Mouse (Mus musculus): ENCODE results near the gene Ccsap. TPM values are rescaled to one million over a fixed set of nuclear protein-coding genes. Genes with fewer than 3 reads are reported as not detected.

Gene Ccsap
- polyA plus RNA-seq, 1 experiment from 2014 or later: 11.7 TPM

DNA sequence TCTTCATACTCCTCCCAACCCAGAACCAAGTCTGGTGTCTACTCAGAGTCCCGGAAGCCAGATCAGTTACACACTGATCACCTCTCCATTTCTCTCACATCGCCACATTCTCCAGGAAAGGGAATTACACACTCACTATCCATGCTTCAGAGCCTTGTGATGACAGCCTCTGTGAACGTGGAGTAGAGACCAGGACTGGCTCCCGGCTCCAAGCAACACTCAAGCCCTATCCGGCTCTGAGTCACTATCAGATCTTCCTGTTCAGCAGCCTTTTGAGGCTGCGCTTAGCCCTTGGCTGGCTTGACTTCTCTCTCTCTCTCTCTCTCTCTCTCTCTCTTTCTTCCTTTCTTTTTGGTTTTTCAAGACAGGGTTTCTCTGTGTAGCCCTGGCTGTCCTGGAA is 13.4 kb upstream of the Ccsap start:
- H3K4me2 ChIP-seq: no peak overlapping the region
- H3K36me3 ChIP-seq (replicated peaks): no peaks in the 10 kb centered on the region
- WGBS: 86% methylated on average over 6 of the region's 6 CpGs
- ATAC-seq (ENCODE audit: low FRiP score): no peak
- H3K9me3 ChIP-seq: no peaks in the 10 kb centered on the region
- no peaks in the 10 kb centered on the region for H3K4me1 ChIP-seq
- no peak overlapping the region for H3K4me3 ChIP-seq (replicated peaks)
- H3K9ac ChIP-seq: no peak overlapping the region
- no peaks in the 10 kb centered on the region for H3K27me3 ChIP-seq
- H3K27ac ChIP-seq: no peak overlapping the region

DNA sequence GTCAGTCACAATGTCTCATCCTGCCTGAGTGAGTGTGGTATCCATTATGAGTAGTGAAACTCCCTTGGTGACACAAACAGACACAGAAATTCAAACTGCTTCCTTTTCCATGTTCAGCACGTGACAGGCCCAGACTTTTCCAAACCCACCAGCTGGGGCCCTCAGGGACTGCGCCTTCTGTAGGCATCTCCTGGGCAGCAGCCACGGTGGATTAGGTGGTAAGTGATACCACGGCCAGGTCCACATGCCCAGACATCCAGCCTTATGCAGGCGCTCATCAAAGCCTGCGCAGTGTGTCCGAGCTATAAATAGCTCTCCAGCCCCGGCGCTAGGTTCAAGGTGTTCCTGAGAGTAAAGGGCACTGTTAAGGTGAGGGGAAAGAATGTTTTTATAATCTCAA is 12.0 kb upstream of the Ccsap start:
- Histone ChIP-seq H3K27ac (no peak overlapping the region), H3K4me2 (no peak overlapping the region), H3K9ac (no peak overlapping the region), H3K36me3 (replicated peaks) (no peaks in the 10 kb centered on the region), H3K9me3 (no peaks in the 10 kb centered on the region), H3K4me3 (replicated peaks) (no peak overlapping the region), H3K27me3 (no peaks in the 10 kb centered on the region), H3K4me1 (peaks cover 3% of the 10 kb centered on the region)
- no peak for ATAC-seq (ENCODE audit: low FRiP score)
- 85% methylated on average over 9 of the region's 9 CpGs for WGBS

DNA sequence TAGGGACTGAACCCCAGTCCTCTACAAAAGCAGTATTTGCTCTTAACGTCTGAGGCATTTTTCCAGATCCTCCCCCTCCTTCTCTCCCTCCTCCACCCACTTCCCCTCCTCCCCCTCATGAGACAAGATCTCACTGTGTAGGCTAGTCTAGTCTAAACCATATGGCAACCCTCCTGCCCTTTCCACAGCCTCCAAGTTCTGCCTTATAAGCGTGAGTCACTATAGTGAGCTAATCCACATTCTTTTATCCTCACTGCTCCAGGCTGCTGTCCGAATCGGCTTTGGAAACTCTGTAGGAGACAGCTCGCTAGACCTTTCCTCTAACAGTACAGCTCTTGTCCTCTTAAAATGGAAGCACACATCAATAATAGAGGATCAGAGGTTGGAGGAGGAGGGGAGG is 7.0 kb upstream of the Ccsap start:
- Histone ChIP-seq H3K9me3 (no peaks in the 10 kb centered on the region), H3K9ac (no peak overlapping the region)
- 18% methylated on average over 5 of the region's 5 CpGs for WGBS

DNA sequence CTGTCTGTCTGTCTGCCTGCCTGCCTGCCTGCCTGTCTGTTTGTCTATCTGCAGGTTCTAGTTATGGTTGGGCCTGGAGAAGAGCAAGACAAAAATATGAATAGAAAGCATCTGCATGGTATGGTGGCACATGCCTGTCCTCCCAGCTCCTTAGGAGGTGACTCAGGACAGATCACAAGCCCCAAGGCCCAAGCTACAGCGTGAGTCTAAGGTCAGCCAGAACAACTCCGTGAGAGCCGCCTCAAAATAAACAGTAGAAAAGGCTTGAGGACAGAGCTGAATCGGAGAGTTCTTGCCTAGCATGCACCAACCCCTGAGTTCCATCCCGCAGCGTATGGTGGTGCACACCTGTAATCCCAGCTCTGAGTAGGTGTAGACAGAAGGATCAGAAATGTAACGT is 5.8 kb upstream of the Ccsap start:
- H3K9me3 ChIP-seq: no peaks in the 10 kb centered on the region
- H3K9ac ChIP-seq: no peak overlapping the region
- 84% methylated on average over 7 of the region's 7 CpGs for WGBS
- H3K4me1 ChIP-seq: peaks cover 10% of the 10 kb centered on the region
- H3K27me3 ChIP-seq: peaks cover 24% of the 10 kb centered on the region
- no peak for ATAC-seq (ENCODE audit: low FRiP score)
- no peak overlapping the region for H3K27ac ChIP-seq
- no peak overlapping the region for H3K4me3 ChIP-seq (replicated peaks)
- no peak overlapping the region for H3K4me2 ChIP-seq
- H3K36me3 ChIP-seq (replicated peaks): no peaks in the 10 kb centered on the region

More for the DNA sequence above, 7.0 kb upstream of the Ccsap start:
- H3K27ac ChIP-seq: no peak overlapping the region
- ATAC-seq (ENCODE audit: low FRiP score): no peak
- H3K36me3 ChIP-seq (replicated peaks): no peaks in the 10 kb centered on the region
- H3K4me3 ChIP-seq (replicated peaks): no peak overlapping the region
- no peak overlapping the region for H3K4me2 ChIP-seq
- peaks cover 10% of the 10 kb centered on the region for H3K4me1 ChIP-seq
- peaks cover 15% of the 10 kb centered on the region for H3K27me3 ChIP-seq

DNA sequence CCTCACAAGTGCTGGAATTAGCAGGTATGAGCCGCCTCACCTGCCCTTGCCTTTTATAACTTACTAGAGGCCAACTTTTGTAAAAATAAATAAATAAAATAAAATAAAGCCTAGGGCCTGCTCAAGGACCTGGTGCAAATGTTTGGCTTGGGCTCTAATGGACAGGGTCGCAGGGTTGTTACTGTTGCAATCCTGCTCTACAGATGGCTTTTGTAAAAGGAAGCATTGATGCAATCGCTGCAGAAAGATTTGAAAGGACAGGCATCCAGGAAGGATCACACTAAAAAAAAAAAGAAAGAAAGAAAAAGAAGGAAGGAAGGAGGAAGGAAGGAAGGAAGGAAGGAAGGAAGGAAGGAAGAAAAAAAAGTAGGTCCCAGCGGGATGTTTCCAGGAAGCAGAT is 377 bp upstream of the Ccsap start:
- Histone ChIP-seq H3K4me1 (peaks cover 20% of the 10 kb centered on the region), H3K9ac (no peak overlapping the region), H3K4me3 (replicated peaks) (peak overlapping the region; percentile 96; the same call in 1 of the 2 replicates), H3K9me3 (no peaks in the 10 kb centered on the region), H3K4me2 (peak overlapping the region; percentile 89), H3K27ac (no peak overlapping the region), H3K27me3 (peaks cover 31% of the 10 kb centered on the region), H3K36me3 (replicated peaks) (no peaks in the 10 kb centered on the region)
- 82% methylated on average over 4 of the region's 4 CpGs for WGBS
- no peak for ATAC-seq (ENCODE audit: low FRiP score)

DNA sequence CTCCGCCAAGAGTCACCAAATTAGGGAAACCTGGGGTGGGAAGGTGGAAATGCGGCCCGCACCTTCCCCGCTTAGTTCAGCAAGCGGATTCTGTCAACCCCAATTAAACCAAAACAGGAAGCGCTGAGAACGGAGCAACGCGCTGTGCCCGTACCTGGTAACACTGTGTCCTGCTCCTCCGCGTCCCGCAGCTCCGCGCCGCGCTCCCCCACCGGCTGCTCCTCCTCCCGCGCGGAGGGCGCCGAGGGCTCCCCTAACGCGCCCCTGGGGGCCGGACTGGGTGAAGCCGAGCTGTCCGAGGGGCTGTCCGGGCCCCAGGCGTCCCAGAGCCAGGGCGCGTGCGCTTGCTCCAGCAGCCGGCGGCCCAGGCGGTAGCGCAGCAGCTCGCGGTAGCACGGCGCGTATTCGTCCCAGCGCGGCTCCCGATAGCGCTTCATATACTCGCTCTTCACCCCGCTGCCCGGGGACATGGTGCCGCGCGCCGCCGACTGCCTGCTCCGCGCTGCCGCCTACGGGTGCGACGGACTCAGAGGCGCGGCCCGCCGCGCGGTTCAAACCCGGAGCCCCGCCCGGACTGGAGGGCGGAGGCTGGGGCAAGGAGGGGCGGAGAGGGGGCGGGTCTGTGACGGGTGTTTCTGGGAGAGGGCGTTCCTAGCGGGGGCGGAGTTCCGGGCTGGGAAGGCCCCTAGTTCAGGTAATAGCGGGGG is 915 bp downstream of the Ccsap start:
- H3K9ac ChIP-seq: peak overlapping the region; percentile 86
- peak; percentile 95 for ATAC-seq (ENCODE audit: low FRiP score)
- peaks cover 19% of the 10 kb centered on the region for H3K4me1 ChIP-seq
- no peaks in the 10 kb centered on the region for H3K36me3 ChIP-seq (replicated peaks)
- WGBS: 0% methylated on average over 66 of the region's 79 CpGs
- peak overlapping the region; percentile 89 for H3K4me2 ChIP-seq
- H3K27ac ChIP-seq: peak overlapping the region; percentile 79
- H3K9me3 ChIP-seq: no peaks in the 10 kb centered on the region
- H3K27me3 ChIP-seq: peaks cover 31% of the 10 kb centered on the region
- peak overlapping the region; percentile 96 for H3K4me3 ChIP-seq (replicated peaks)

DNA sequence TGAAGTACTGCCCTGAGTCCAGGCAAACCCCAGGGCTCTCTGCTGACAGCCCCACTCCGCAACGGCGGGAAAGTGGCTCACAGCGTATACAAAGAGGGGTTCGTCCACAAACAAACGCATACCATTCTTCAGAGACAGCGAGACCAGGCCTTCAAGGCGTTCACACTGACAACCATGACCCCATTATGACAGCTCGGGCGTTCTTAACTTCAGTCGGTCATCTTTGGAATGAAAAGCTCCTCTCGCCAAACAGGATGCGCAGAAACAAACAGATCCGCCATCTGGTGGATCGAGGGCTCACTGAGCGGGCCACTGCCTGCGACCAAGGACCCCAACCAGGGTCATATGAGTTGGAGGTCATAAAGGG is 1.5 kb downstream of the Ccsap start:
- Histone ChIP-seq H3K36me3 (replicated peaks) (no peaks in the 10 kb centered on the region), H3K9me3 (no peaks in the 10 kb centered on the region), H3K4me2 (peak overlapping the region; percentile 89), H3K27ac (0 out of 2 replicates have a peak overlapping the region, but pooled peaks have one; percentile 79), H3K4me1 (peaks cover 15% of the 10 kb centered on the region), H3K9ac (peak overlapping the region; percentile 86), H3K27me3 (peaks cover 30% of the 10 kb centered on the region), H3K4me3 (replicated peaks) (peak overlapping the region; percentile 96)
- ATAC-seq (ENCODE audit: low FRiP score): peak; percentile 21; the same call in 1 of the 2 replicates
- under 1% methylated on average over 17 of the region's 17 CpGs for WGBS

DNA sequence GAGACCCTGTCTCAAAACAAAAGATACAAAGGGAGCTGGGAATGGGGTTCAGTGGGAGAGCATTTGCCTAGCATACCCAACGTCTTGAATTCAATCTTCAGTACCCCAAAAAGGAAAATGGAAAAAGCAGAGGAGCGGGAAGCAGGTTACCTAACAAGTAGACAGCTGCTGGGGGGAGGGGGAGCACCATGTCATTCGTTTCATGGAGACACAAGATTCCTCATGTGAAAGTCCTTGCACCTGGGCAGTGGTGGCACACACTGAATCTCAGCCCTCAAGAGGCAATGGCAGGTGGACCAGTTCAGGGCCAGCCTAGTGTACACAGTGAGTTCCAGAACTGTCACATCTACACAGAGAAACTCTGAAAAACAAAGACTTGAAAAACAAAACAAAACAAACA is 2.6 kb downstream of the Ccsap start:
- peaks cover 21% of the 10 kb centered on the region for H3K27me3 ChIP-seq
- H3K9ac ChIP-seq: no peak overlapping the region
- H3K4me2 ChIP-seq: peak overlapping the region; percentile 89
- H3K27ac ChIP-seq: no peak overlapping the region
- peak overlapping the region; percentile 96; the same call in 1 of the 2 replicates for H3K4me3 ChIP-seq (replicated peaks)
- peaks cover 15% of the 10 kb centered on the region for H3K4me1 ChIP-seq
- H3K36me3 ChIP-seq (replicated peaks): no peaks in the 10 kb centered on the region
- 65% methylated on average over 3 of the region's 3 CpGs for WGBS
- no peak for ATAC-seq (ENCODE audit: low FRiP score)
- H3K9me3 ChIP-seq: no peaks in the 10 kb centered on the region

DNA sequence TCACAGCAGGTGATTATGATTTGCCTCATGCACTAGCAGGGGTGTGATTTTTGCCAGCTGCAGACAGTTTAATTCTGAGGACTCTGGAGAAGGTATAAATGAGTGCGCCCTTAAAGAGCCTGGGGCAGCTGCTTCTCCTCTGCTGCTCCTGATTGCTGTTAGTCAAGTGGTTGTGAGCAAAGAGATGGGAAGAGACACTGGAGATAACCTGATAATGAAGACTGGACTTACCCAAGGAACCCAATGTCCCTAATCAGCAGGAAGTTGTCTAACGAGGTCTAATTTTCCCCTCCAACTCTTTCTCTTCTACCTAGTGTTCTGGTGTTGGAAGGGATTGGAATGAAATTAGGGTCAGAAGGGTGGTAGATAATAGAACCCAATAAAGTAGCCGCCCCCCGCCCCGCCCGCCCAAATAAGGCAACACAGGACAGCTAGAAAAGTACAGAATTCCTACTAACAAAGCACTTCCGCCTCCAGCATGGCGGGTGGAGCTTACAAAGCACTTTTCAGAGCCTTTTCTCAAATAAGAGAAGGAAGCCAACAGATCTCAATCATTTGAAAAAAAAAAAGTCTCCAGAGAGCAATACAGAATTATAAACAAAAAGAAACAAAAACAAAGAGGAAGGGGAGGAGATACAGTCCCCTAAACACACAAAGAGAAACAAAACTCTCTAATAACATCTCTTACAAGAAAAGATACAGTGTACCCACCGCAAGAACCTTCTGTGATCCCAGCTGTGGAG is 5.1 kb downstream of the Ccsap start:
- H3K4me3 ChIP-seq (replicated peaks): no peak overlapping the region
- H3K9ac ChIP-seq: no peak overlapping the region
- no peaks in the 10 kb centered on the region for H3K36me3 ChIP-seq (replicated peaks)
- no peak for ATAC-seq (ENCODE audit: low FRiP score)
- 76% methylated on average over 9 of the region's 9 CpGs for WGBS
- H3K27ac ChIP-seq: no peak overlapping the region
- H3K4me2 ChIP-seq: no peak overlapping the region
- peaks cover 14% of the 10 kb centered on the region for H3K4me1 ChIP-seq
- H3K9me3 ChIP-seq: no peaks in the 10 kb centered on the region
- H3K27me3 ChIP-seq: peaks cover 2% of the 10 kb centered on the region; the same call in 1 of the 2 replicates

DNA sequence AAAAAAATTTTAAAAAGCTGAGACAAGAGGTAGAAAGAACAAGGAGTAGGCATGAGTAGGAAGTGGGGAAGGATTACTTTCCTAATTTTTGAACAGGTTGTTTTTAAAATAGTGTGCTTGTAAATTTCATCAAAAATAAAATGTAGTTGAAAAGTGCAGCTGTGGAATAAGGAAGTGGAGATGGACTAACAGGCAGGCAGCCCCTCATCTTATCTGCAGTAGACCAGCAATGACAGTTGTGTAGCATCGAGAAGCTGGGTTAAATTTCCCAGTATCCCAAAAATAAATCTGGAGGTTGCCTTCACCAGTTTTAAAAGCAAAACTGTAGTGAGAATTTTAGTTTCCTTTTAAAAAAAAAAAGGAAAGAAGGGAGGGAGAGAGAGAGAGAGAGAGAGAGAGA is 5.8 kb downstream of the Ccsap start:
- peaks cover 13% of the 10 kb centered on the region for H3K4me1 ChIP-seq
- no peak overlapping the region for H3K9ac ChIP-seq
- H3K9me3 ChIP-seq: no peaks in the 10 kb centered on the region
- H3K27me3 ChIP-seq: no peaks in the 10 kb centered on the region
- WGBS: 94% methylated on average over 1 of the region's 1 CpGs
- ATAC-seq (ENCODE audit: low FRiP score): no peak
- H3K36me3 ChIP-seq (replicated peaks): no peaks in the 10 kb centered on the region
- no peak overlapping the region for H3K4me2 ChIP-seq
- no peak overlapping the region for H3K4me3 ChIP-seq (replicated peaks)
- H3K27ac ChIP-seq: no peak overlapping the region

DNA sequence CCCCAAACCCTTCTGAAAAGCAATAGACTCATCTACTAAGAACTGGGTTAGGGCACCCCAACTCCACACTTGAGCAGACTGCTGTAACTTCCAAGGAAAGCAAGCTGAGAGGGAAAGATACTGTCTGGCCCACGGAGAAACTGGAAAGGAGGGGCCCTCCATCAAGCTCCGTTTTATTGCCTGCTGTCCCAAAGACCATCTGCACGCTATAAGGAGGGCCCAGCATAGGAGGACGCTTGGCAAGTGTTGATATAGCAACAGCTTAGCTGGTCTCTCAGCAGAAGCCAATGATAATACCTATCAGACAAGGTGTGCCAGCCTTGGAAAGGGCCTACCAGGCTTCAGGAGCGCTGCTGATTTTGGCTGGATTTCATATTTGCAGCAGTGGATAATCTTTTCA is 8.4 kb downstream of the Ccsap start:
- H3K27ac ChIP-seq: no peak overlapping the region

DNA sequence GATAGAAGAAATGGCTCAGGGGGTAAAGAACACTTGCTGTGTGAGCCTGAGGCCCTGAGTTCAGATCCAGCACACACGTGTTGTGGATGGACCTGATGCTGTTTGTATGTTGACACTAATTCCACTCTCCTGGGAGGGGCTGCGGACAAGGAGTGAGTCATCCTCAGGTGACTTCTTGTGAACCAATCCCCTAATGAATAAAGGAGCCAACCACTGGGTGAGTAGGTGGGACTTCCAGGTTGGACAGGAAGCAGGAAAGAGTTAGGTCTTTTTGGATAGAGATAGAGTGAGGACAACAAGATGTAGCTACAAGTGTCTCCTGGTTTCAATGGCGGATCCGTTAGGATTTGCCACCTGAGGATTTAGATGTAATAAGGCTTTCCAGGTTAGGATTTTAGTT is 10.7 kb downstream of the Ccsap start:
- 87% methylated on average over 4 of the region's 4 CpGs for WGBS
- Histone ChIP-seq H3K4me1 (peaks cover 6% of the 10 kb centered on the region; the same call in 1 of the 2 replicates), H3K36me3 (replicated peaks) (peaks cover 4% of the 10 kb centered on the region; the same call in 1 of the 2 replicates), H3K4me3 (replicated peaks) (no peak overlapping the region), H3K4me2 (no peak overlapping the region), H3K9ac (no peak overlapping the region), H3K27me3 (no peaks in the 10 kb centered on the region), H3K27ac (no peak overlapping the region), H3K9me3 (no peaks in the 10 kb centered on the region)
- no peak for ATAC-seq (ENCODE audit: low FRiP score)

More for the DNA sequence above, 8.4 kb downstream of the Ccsap start:
- no peak for ATAC-seq (ENCODE audit: low FRiP score)
- H3K4me3 ChIP-seq (replicated peaks): no peak overlapping the region
- no peak overlapping the region for H3K9ac ChIP-seq
- no peaks in the 10 kb centered on the region for H3K9me3 ChIP-seq
- H3K4me2 ChIP-seq: no peak overlapping the region
- 67% methylated on average over 5 of the region's 5 CpGs for WGBS
- H3K27me3 ChIP-seq: no peaks in the 10 kb centered on the region
- H3K36me3 ChIP-seq (replicated peaks): no peaks in the 10 kb centered on the region
- H3K4me1 ChIP-seq: peaks cover 4% of the 10 kb centered on the region; the same call in 1 of the 2 replicates

Data from forebrain, embryonic 12.5 days (tissue).